Mouse (Mus musculus) thymus, postnatal 14 days (tissue): ENCODE measurements around the gene Tert.

Experiments used
- DNase-seq: peaks from one replicate; pipeline ENCODE4 v3.0.0; 2021

Gene Tert

DNA sequence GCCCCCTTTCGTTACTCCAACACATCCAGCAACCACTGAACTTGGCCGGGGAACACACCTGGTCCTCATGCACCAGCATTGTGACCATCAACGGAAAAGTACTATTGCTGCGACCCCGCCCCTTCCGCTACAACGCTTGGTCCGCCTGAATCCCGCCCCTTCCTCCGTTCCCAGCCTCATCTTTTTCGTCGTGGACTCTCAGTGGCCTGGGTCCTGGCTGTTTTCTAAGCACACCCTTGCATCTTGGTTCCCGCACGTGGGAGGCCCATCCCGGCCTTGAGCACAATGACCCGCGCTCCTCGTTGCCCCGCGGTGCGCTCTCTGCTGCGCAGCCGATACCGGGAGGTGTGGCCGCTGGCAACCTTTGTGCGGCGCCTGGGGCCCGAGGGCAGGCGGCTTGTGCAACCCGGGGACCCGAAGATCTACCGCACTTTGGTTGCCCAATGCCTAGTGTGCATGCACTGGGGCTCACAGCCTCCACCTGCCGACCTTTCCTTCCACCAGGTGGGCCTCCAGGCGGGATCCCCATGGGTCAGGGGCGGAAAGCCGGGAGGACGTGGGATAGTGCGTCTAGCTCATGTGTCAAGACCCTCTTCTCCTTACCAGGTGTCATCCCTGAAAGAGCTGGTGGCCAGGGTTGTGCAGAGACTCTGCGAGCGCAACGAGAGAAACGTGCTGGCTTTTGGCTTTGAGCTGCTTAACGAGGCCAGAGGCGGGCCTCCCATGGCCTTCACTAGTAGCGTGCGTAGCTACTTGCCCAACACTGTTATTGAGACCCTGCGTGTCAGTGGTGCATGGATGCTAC is at the start of gene Tert:
TSS of gene Tert (plus strand) at position 167 of the 805 bp plus-strand sequence.
- no peak for DNase-seq

DNA sequence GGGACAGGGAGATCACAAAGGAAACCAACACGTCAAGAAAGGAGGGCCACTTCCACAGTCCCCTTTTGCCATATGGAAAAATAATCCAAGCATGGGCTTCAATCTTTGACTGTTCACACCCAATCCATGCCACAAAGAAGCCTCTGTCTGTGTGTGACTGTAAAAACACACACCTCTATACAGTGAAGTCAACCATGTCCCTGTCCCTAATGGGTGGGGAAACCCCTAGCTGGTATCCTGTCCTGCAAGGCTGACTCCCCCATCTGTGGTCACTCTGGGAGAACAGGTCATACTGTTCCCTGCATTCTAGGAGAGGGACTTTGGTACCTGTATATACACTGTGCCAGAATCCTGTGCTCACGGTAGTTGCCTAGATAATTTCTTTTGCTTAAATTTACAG is 49.4 kb upstream of the Tert start:
- DNase-seq, result no peak

DNA sequence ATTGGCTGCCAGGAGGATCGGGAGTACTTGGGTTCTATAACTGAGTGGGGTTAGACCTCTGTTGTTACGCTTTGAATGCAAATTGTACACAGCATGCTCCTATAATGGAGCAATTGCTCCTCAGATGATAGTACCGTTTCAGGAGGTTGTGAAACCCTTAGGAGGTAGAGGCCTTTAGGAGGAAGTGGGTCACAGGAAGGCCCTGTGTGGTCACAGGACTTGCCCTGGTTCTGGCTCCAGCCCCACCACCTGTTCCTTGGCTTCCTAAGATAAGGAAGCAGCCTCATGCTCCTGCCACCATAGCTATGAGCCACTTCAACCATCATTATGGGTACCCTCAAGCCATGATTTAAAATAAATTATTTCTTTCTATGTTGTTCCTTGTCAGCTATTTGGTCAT is 35.2 kb upstream of the Tert start:
- no peak for DNase-seq

DNA sequence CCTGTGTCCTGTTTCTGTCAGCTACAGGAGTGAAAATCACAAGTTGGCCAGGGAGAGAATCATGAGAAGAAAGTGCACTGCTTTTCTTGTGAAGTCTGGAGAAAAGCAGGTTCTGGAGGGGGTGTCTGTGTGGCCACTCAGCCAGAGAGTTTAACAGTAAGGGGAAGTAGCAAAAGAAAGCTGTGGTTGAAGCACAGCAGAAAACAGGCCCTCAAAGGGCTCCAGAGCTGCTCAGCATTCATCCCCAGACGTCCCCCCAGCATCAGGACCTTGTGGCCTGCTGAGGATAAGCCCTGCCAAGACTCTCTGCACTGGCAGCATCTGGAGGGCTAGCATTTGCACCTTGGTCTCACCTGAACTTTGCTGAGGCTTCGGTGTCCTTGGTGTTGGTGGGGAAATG is 34.2 kb upstream of the Tert start:
- DNase-seq, result no peak

DNA sequence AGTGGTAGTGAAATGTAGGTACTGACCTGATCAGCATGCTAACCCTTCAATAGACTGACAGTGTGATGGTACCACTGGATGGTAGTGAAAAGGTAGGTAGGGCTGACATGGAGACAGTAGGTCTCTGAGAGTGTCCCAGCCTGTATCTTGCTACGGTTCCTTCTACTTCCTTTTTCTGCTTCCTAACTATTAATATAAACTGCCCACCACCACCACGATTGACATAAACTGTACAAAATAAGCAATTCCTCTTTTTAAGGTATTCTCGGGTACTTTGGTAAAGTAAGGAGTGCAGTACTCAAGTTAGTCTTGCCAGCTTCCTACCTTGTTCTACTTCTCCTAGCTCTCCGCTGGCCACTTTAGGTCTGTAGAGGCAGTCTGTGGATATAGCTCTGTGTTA is 30.4 kb upstream of the Tert start:
- no peak for DNase-seq

DNA sequence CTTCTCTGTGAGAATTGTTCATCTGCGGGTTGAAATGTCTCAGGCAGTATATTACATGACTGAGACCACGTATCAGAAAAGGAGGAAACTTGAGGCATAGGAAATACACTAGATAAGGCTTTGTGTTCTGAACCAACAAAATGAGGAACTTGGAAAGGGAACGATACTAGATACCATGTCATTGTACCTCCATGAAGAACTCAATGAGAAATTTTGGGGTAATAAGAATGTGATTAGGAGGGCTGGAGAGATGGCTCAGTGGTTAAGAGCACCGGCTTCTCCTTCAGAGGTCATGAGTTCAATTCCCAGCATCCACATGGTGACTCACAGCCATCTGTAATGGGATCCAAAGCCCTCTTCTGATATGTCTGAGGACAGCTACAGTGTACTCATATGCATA is 26.5 kb upstream of the Tert start:
- DNase-seq, result no peak

DNA sequence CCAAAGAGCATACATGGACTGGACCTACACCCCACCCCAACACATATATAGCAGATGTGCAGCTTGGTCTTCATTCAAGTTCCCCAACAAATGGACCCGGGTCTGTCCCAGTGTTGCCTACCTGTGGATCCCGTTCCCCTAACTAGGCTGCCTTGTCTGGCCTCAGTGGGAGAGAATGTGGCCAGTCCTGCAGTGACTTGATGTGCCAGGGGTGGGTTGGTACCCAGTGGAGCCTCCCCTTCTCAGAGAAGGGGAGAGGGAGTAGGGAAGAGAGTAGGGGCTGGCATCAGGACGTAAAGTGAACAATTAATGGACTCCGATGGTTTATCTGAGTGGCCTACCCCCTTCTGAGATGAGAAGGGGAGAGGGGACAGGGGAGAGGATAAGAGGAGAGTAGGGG is 23.7 kb upstream of the Tert start:
- DNase-seq, result peak; percentile 14

DNA sequence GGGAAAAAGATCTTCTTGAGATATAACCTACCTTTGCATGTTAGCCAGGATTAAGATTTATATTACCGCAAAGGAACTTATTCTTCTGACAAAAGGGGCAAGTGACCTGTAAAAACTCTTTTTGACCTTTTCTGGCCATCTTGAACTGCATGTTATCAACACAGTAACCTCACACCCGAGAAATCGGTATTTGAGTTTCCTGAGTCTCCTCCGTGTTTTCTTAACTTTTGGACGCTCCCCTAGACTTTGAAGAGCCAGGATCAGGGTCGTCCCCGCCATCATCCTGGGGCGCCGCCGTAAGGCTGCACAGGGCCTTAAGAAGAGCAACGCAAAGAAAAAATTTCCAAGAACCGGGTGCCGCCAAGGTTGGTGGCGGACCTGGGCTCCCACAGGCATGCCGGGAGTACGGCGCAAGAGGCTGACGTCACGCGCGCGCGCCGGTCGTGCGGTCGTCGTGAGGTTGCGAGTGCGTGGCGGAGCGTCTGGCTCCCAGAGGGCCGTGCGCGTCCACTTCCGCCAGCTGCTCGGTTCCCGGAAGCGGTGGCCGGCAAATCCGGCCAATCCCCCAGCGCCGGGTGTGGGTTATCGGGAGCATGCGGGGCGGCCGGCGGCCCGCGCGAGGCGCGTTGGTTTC is 23.1 kb upstream of the Tert start, which contains the start of gene Clptm1l:
TSS of gene Clptm1l (plus strand) at position 485 of the 634 bp plus-strand sequence.
- DNase-seq, result peak; percentile 97

DNA sequence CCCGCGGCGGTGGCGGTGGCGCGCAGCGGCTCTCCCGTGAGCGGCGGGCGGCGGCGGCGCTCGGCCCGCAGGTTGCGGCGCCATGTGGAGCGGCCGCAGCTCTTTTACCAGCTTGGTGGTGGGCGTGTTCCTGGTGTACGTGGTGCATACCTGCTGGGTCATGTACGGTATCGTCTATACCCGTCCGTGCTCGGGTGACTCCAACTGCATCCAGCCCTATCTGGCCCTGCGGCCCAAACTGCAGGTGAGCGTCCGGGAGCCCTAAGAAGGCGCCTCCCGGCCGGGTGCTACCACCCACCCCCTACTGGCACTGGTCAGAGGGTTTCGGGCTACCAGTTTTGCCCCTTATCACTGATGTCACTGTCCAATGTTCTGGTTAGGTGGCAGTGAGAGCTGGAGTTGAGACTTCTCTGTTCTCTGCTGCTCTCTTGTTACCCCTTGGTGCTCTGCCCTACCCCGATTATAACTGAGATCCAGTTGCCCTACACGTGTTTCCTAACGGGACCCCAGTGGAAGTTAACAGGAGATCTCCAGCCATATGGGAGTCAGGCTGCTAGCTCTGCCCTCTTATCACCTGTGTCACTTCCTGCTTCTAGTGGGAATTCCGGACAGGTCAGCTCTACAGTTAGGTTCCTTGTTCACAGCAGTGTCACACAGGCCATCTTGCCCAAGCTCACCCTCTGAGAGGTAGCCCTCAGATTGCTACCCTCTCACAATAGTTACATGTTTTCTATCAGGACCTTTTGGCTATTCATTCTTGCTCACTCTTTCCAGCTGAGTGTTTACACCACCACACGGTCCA is 22.4 kb upstream of the Tert start:
- no peak for DNase-seq

DNA sequence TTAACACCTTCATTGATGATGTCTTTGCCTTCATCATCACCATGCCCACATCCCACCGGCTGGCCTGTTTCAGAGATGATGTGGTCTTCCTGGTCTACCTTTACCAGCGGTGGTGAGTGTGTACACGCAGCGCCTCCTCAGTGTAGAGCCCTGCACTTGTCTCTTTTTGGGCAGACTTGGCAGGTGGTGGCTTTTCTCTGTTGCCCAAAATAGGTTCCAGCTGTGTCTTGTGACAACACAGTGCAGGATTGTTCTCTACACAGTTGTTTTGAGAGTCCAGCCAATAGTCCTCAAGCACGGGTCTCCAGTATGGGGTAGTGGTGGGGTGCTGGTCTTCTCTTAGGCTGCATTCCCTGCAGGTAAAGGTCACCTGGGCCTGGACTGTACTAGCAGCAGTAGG is 8.3 kb upstream of the Tert start:
- DNase-seq, result no peak

DNA sequence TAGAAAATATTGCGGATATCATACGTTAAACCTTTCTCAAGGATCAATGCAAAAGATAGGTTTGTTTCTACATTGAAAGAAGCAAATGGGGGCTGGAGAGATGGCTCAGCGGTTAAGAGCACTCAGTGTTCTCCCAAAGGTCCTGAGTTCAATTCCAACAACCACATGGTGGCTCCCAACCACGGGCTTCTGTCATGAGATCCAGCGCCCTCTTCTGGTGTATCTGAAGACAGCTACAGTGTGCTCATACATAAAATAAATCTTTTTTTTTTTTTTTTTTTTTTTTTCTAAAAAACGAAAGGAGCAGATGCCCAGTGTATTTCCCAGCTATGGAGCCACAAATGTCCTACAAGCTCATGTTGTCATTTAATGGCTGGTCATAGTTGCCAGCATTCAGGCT is 6.1 kb upstream of the Tert start:
- peak; percentile 15 for DNase-seq

DNA sequence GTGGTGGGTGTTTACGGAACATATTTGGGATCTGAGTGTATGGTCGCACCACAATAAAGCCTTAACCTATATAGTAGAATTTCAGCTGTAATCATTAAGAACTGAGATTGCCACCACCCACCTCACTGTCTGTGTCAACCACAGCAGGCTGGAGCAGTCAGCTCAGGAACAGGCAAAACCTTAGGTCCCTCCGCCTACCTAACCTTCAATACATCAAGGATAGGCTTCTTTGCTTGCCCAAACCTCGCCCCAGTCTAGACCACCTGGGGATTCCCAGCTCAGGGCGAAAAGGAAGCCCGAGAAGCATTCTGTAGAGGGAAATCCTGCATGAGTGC is 334 bp upstream of the Tert start:
- DNase-seq, result peak; percentile 82

DNA sequence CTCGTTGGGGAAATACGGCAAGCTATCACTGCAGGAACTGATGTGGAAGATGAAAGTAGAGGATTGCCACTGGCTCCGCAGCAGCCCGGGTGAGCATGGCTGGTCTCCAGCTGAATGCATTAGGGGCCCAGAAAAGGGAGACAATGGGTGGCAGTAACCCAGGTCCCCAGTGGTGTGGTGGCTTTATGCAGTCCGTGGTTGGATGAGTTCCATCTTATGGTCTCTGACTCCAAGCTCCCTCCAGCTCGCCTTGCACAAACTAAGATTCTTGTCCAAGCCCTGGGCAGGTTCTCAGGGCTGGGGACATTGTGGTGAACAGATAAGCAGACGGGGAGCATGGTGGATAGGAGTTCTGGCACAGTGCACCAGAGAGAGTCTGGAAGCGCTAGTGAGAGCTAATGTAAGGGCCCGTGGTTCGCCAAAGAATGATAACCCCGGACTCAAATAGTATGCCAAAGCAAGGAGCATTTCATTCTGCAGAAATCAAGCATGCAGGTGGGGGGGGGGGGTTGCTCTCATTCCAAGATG is 1.9 kb downstream of the Tert start:
- DNase-seq, result no peak

DNA sequence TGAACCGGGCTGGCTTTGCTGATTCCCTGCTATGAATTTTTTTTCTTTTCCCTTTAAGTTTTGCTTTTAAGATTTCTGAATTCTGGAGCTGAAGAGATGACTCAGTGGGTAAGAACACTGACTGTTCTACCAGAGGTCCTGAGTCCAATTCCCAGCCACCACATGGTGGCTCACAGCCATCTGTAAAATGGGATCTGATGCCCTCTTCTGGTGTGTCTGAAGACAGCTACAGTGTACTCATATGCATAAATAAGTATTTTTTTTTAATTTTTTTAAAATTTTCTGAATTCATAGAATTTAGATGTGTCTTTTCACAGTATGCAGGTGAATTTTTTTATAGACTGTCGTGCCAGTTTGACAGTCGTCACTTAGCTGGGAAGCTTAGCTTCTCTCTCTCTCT is 5.1 kb downstream of the Tert start:
- DNase-seq, result no peak

DNA sequence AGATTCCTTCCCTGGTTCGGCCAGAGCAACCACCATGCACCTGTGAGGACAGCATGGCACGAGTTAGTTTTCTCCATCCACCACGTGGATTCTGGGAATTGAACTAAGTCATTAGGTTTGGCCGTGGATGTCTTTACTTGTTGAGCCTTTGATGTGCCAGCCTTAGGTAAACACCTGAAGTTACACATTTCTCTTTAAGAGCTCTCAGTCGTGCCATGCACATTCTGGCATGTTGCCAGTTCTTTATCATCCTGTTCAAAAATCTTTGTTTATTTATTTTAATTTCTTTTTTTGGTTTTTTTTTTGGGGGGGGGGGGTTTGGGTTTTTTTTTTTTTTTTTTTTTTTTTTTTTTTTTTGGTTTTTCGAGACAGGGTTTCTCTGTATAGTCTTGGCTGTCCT is 11.1 kb downstream of the Tert start:
- no peak for DNase-seq

DNA sequence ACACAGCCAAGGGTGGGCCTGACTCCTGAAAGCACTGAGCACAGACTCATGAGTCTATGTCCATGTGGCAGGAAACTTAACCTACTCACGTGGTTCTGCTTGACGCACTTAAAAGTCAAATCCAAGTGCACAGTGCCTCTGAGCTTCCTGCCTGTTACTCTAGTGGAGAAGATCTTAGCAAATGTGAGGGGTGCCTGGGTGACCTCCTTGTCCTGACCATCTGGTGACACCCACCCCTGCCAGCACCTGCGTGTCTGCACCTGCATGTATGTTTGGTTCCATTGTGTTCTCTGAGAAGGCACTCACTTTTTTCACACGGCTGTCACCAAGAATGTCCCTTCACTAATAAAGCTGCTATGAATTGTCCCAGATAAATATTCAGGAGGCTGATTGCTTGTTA is 14.6 kb downstream of the Tert start:
- DNase-seq, result peak; percentile 62

DNA sequence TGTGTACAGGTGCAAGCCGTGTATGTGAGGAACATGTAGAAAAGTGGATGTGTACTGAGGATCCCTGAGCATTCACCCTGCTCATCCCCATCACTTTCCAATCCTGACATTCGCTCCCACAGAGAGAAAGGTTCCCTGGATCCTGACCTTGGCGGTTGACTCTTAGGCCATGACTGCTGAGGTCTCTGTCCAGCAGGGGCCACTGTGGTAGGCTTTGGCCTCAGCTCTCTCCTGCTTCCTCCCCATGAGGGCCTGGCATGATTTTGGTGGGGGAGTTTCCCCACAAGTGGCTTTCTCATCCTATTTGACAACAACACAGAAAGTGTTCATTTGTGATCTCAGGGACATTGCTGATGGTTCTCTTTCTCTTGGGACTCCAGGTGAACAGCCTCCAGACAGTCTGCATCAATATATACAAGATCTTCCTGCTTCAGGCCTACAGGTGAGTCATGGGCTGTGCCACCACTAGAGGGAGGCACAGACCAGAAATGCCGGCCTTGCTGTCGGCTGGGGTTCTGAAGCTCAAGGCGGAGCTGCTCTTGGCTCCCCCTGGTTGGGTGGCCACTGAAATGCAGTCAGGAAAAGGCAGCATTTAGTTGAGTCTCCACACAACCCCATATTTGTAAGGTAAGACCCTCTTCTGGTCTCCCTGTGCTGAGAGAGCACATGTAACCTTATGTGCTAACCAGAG is 19.8 kb downstream of the Tert start:
- DNase-seq, result peak; percentile 90

DNA sequence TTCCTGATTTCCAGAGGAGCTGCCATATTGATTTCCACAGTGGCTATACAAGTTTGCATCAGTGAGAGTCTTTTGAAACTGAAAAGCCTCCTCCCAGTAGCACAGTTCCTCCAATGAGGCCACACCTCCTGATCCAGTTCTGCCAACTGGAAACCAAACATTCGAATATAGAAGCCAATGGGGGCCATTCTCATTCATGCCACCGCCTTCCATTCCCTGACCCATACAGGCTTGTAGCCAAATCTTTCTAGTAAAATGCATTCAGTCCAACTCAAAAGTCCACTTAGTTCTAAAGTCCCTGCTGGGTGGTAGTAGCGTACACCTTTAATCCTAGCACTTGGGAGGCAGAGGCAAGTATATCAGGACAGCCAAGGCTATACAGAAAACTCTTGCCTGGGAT is 26.6 kb downstream of the Tert start:
- no peak for DNase-seq

DNA sequence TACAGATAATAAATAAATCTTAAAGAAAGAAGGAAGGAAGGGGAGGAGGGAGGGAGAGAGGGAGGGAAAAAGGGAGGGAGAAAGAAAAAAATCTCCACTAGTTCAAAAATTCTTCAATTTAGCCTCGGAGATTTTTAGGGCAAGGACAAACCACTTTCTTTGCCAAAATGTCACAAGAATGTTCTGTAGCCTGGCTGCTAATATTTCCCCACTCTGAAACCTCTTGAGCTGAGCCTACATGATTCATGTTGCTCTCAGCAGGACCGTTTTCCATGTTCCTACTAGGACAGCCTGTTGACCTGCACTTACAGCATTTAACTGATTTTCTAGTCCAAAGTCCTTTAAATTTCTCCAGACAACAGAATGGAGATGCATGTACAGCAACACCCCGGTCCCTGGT is 28.3 kb downstream of the Tert start:
- no peak for DNase-seq

DNA sequence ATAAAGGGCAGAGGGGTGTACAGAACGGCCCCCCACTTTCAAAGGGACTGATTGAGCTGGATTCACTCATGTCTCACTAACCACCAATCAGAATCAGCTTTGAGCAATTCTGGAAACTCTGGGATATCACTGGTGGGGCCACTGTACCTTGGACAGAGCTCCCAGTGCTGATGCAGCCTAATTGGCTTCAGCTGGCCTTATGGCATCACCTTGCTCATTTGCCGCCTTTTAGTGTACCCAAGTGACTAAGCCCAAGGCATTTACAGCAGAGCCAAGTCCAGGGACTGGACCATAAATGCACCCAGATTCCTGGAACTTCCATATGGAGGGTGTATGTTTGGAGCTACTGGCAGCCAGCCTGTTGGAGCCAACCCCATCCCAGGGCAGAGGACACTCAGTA is 32.2 kb downstream of the Tert start:
- DNase-seq, result no peak

DNA sequence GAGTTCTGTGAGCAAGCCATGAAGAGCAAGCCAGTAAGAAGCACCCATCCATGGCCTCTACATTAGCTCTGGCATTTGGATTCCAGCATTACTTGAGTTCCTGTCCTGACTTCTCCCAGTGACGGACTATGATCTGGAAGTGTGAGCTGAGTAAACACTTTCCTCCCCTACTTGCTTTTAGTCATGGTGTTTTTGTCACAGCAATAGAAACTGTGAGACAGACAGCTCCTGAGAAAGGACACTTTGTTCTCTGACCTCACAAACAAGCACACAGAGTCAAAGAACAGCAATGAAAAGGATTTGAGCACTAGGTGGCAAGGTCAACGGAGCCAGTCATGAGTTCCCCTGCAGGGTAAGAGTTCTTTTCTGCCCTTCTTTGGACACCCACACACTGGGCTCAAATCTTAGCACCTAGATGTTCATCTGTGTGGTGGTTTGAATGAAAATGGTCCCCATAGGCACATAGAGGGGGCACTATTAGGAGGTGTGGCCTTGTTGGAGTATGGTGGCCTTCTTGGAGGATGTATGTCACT is 33.5 kb downstream of the Tert start:
- DNase-seq, result no peak

DNA sequence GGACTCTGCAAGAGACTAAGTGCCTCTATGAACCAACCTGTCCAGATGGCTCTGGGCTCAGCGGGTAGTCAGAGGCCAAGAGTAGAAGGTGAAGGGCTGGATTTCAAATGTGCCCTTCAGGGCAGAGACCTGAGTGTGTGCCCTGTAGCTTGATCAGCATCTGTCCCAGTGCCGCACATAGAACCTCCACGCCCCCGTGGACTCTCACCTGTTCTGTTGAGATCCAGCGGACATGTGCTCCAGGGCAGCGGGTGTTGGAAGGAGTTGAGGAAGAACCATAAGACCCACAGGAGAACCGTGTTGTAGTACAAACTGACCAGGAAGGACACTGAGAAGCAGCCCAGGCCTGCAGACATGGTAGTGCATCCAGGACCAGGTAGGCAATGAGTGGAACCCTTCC is 48.5 kb downstream of the Tert start:
- DNase-seq, result no peak

DNA sequence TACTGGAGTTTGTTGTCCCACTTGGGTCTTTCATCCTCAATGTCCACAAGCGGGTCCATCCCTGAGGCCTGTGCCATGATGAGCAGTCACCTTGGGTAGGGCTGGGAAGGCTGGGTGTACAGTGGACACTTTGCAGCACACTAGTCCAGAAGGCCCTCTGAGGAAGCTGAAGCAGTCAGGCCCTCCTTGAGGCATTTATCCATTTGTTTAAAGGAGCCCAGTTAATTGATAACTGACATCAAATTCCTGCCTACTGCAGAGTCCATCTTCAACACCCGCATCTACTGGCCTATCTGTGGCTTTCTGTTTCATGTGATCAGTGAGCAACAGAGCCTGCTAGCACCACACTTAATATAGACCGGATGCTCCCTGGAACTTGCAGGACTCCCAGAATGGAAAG is 51.1 kb downstream of the Tert start, which contains the start of gene Slc6a18:
TSS of gene Slc6a18 (minus strand) at position 171 of the 400 bp plus-strand sequence.
- DNase-seq, result no peak
